Mouse (Mus musculus): Measurements from ENCODE around the gene Odf3. TPM values are rescaled to one million over a fixed set of nuclear protein-coding genes. Genes with fewer than 3 reads are reported as not detected.

Odf3 gene
- polyA plus RNA-seq, 1 experiment from 2014 or later, result not detected

DNA sequence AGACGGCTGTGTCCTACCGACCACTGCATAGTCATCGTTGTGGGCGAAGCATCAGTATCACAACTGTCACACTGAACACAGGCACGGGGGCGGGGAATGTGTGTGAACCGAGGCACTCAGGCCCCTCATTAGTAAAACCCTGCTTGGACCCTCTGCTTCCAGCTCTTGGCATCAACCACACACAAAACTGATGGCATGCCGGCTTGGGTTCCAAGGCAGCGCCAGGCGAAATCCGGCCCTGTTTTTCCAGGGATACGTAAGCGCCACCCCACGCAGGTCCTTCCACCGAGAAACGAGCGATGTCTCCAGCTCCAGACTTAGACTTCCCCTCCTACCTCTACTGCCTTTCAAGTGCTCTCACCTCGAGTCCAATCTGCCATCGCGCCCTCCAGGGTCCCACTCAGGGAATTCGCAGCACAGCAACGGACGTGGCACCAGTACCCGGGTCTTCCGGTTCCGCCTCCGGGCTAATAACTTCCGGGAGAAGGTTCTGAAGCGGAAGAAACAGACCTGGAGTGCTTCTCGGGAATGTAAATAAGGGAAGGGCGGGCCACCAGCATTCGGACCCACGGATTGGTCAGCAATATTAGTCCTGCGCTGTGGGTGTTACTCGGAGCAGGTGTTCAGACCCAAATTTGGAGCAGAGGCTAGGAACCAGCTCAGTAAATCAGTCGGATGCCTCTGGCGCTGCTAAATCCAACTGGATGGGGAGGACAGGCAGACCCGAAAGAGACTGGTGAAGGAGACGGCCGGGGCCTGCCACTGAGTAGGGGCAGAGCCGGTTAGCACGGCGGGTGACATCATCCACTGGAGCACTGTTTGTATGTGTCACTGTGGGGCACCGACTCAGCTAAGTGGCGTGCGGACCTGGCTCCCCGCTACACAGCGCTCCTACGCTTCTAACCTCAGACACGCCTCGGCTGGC lies 8.5 kb downstream of the Odf3 start, which contains the start of gene Gm45785:
Gm45785 (minus strand) TSS at position 472 of the 925 bp plus-strand sequence.
- Histone ChIP-seq H3K4me2 (replicated peaks; ENCODE audit: low read depth) (peak within 1 kb of the TSS; percentile 80), H3K27me3 (ENCODE audit: control insufficient read depth, insufficient read depth, low read length) (no peaks in the 10 kb centered on the region), H3K4me3 (ENCODE audit: low read depth, low read length) (peak within 1 kb of the TSS; percentile 78), H3K9me3 (ENCODE audit: control insufficient read depth, low read length) (no peaks in the 10 kb centered on the region), H3K9ac (ENCODE audit: low read length) (peak within 1 kb of the TSS; percentile 89), H3K4me1 (replicated peaks; ENCODE audit: control insufficient read depth, insufficient read depth) (peaks cover 10% of the 10 kb centered on the region; the same call in 1 of the 2 replicates), H3K36me3 (ENCODE audit: control insufficient read depth, insufficient read depth, low read length) (peaks cover 22% of the 10 kb centered on the region; the same call in 1 of the 2 replicates), H3K27ac (replicated peaks) (peak within 1 kb of the TSS; percentile 98)
- WGBS, result 1% methylated on average over 51 of the region's 51 CpGs
- TF ChIP-seq CTCF (IDR thresholded peaks at IDR 0.05; ENCODE audit: low read depth), result peak; percentile 27; the same call in 1 of the 2 replicates
- TF ChIP-seq EP300 (optimal IDR thresholded peaks at IDR 0.05), result no peak
- ATAC-seq (ENCODE audit: low FRiP score, low TSS enrichment), result peak; percentile 88
- DNase-seq (ENCODE audit: low spot score), result peak; percentile 92

DNA sequence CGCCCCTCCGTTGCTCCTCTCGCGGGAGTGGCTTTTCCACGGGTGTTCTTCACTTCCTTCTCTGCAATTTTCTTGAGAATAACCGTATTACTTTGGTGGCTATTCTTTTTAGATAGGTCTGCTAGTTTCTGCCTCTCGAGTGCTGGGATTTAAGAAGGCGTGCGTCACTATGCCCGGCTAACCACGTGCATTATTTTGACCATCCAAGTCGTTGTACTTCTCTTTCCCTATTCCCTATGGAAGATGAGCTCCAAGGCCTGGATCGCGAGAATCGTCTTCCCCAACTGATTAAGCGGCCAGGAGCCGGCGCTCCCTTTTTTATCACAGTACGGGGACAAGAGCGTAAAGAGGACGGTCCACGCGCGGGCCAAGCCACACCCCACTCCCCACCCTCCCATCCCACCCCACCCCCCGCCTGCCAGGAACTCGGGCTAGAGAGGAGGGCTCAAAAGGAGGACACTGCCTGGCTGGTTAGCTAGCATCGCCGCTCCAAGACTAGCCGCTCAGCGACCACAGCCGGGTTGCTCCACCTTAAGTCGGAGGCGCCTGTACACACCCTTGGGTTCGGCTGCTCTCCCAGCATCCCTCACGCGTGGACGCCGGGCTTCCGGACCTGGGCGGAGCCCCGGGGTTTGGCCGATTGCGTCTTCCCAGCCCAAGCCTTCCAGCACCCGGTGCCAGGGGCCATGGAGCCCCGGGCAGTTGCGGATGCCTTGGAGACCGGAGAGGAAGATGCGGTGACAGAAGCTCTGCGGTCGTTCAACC lies 9.4 kb downstream of the Odf3 start, which contains the start of gene Ric8a:
Ric8a (plus strand) TSS at position 173 of the 765 bp plus-strand sequence.
- H3K9me3 ChIP-seq (ENCODE audit: control insufficient read depth, low read length), result no peaks in the 10 kb centered on the region
- H3K4me1 ChIP-seq (replicated peaks; ENCODE audit: control insufficient read depth, insufficient read depth), result peaks cover 10% of the 10 kb centered on the region; the same call in 1 of the 2 replicates
- TF ChIP-seq CTCF (IDR thresholded peaks at IDR 0.05; ENCODE audit: low read depth) (no peak), EP300 (optimal IDR thresholded peaks at IDR 0.05) (no peak)
- under 1% methylated on average over 50 of the region's 50 CpGs for WGBS
- H3K9ac ChIP-seq (ENCODE audit: low read length), result peak within 1 kb of the TSS; percentile 89
- H3K4me3 ChIP-seq (ENCODE audit: low read depth, low read length), result peak within 1 kb of the TSS; percentile 78
- ATAC-seq (ENCODE audit: low FRiP score, low TSS enrichment), result peak; percentile 89
- H3K27ac ChIP-seq (replicated peaks), result peak within 1 kb of the TSS; percentile 98
- peak within 1 kb of the TSS; percentile 80 for H3K4me2 ChIP-seq (replicated peaks; ENCODE audit: low read depth)
- H3K36me3 ChIP-seq (ENCODE audit: control insufficient read depth, insufficient read depth, low read length), result peaks cover 23% of the 10 kb centered on the region
- peak; percentile 95 for DNase-seq (ENCODE audit: low spot score)
- no peaks in the 10 kb centered on the region for H3K27me3 ChIP-seq (ENCODE audit: control insufficient read depth, insufficient read depth, low read length)

DNA sequence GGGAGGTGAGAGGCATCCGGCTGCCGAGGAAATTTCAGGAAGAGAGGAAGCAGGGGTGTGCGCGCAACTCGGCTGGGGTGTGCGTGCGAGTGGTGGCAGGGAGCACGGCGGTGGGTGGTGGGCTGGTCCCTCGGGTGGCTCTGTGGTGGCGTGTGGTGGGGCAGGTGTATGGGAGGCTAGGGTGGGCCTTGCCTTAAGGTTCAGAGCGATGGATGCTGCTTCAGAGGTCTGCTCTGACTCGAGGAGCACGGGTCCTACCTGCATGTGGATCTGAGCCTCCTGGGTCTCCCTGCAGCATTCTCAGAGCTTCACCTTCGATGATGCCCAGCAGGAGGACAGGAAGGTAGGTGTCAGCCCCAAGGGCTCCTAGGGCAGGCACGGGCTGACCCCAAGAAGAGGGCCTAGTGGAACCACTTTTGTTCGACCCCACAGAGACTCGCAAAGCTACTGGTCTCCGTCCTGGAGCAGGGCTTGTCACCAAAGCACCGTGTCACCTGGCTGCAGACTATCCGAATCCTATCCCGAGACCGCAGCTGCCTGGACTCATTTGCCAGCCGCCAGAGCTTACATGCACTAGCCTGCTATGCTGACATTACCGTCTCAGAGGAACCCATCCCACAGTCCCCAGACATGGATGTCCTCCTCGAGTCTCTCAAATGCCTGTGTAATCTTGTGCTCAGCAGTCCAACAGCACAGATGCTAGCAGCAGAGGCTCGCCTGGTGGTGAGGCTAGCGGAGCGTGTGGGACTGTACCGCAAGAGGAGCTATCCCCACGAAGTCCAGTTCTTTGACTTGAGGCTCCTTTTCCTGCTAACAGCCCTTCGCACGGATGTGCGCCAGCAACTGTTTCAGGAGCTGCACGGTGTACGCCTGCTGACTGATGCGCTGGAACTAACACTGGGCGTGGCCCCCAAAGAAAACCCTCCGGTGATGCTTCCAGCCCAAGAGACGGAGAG lies 10.2 kb downstream of the Odf3 start, which contains the start of gene Bet1l:
Bet1l (minus strand) TSS at position 28 of the 956 bp plus-strand sequence.
- Histone ChIP-seq H3K9ac (ENCODE audit: low read length) (peak within 1 kb of the TSS; percentile 89), H3K4me3 (ENCODE audit: low read depth, low read length) (peak within 1 kb of the TSS; percentile 78), H3K36me3 (ENCODE audit: control insufficient read depth, insufficient read depth, low read length) (peaks cover 28% of the 10 kb centered on the region), H3K4me2 (replicated peaks; ENCODE audit: low read depth) (peak within 1 kb of the TSS; percentile 80), H3K27me3 (ENCODE audit: control insufficient read depth, insufficient read depth, low read length) (no peaks in the 10 kb centered on the region), H3K27ac (replicated peaks) (peak within 1 kb of the TSS; percentile 98), H3K9me3 (ENCODE audit: control insufficient read depth, low read length) (no peaks in the 10 kb centered on the region), H3K4me1 (replicated peaks; ENCODE audit: control insufficient read depth, insufficient read depth) (peaks cover 10% of the 10 kb centered on the region; the same call in 1 of the 2 replicates)
- DNase-seq (ENCODE audit: low spot score) (peak; percentile 34), ATAC-seq (ENCODE audit: low FRiP score, low TSS enrichment) (peak; percentile 13)
- TF ChIP-seq CTCF (IDR thresholded peaks at IDR 0.05; ENCODE audit: low read depth) (no peak), EP300 (optimal IDR thresholded peaks at IDR 0.05) (no peak)
- 28% methylated on average over 39 of the region's 40 CpGs for WGBS

DNA sequence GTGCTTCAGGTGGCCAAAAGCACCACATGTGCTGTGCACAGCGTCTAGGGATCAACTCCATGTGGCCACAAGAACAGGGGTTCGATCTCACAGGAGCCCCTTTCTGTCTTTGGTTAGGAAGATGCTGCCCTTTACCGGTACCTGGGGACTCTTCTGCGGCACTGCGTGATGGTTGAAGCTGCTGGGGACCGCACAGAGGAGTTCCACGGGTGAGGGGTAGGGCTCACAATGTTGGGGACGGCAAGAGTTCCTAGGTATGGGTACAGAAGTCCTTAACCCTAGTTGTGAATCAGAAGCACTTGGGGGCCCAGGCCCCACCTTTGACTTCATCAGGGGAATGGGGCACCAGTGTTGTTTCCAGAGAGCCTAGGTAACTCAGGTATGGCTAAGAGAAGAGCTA lies 11.1 kb downstream of the Odf3 start:
- Histone ChIP-seq H3K27ac (replicated peaks) (no peak overlapping the region), H3K4me3 (ENCODE audit: low read depth, low read length) (peak overlapping the region; percentile 78; the same call in 1 of the 2 replicates), H3K4me1 (replicated peaks; ENCODE audit: control insufficient read depth, insufficient read depth) (peaks cover 10% of the 10 kb centered on the region; the same call in 1 of the 2 replicates), H3K9me3 (ENCODE audit: control insufficient read depth, low read length) (no peaks in the 10 kb centered on the region), H3K9ac (ENCODE audit: low read length) (peak overlapping the region; percentile 89; the same call in 1 of the 2 replicates), H3K36me3 (ENCODE audit: control insufficient read depth, insufficient read depth, low read length) (peaks cover 26% of the 10 kb centered on the region), H3K4me2 (replicated peaks; ENCODE audit: low read depth) (peak overlapping the region; percentile 80), H3K27me3 (ENCODE audit: control insufficient read depth, insufficient read depth, low read length) (no peaks in the 10 kb centered on the region)
- ATAC-seq (ENCODE audit: low FRiP score, low TSS enrichment), result no peak
- WGBS, result 91% methylated on average over 8 of the region's 8 CpGs
- no peak for DNase-seq (ENCODE audit: low spot score)
- TF ChIP-seq EP300 (optimal IDR thresholded peaks at IDR 0.05), result no peak
- TF ChIP-seq CTCF (IDR thresholded peaks at IDR 0.05; ENCODE audit: low read depth), result no peak

DNA sequence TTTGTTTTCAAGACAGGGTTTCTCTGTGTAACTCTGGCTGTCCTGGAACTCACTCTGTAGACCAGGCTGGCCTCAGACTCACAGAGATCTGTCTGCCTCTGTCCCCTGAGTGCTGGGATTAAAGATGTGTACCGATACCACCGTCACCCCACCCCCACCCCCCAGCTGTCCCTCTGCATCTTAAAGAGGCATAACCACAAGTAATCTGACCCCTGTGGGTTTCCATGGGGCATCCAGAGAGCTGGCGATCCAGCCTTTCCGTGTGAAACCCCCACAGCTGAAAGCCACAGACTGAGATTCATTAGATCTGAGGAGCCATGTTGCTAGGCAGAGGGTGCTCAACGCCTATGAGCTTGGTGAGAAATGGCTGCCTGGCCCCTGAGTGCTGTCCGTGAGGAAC lies 12.4 kb downstream of the Odf3 start:
- no peak overlapping the region for H3K4me2 ChIP-seq (replicated peaks; ENCODE audit: low read depth)
- peaks cover 21% of the 10 kb centered on the region for H3K36me3 ChIP-seq (ENCODE audit: control insufficient read depth, insufficient read depth, low read length)
- no peak for TF ChIP-seq CTCF (IDR thresholded peaks at IDR 0.05; ENCODE audit: low read depth)
- no peak for TF ChIP-seq EP300 (optimal IDR thresholded peaks at IDR 0.05)

More for the DNA sequence above, 12.4 kb downstream of the Odf3 start:
- 65% methylated on average over 6 of the region's 6 CpGs for WGBS
- Histone ChIP-seq H3K4me3 (ENCODE audit: low read depth, low read length) (no peak overlapping the region), H3K9me3 (ENCODE audit: control insufficient read depth, low read length) (no peaks in the 10 kb centered on the region), H3K9ac (ENCODE audit: low read length) (no peak overlapping the region), H3K4me1 (replicated peaks; ENCODE audit: control insufficient read depth, insufficient read depth) (peaks cover 9% of the 10 kb centered on the region; the same call in 1 of the 2 replicates), H3K27me3 (ENCODE audit: control insufficient read depth, insufficient read depth, low read length) (no peaks in the 10 kb centered on the region), H3K27ac (replicated peaks) (no peak overlapping the region)
- DNase-seq (ENCODE audit: low spot score) (no peak), ATAC-seq (ENCODE audit: low FRiP score, low TSS enrichment) (no peak)
